Mouse (Mus musculus): ENCODE measurements at regions not wholly inside any gene's neighbourhood (a gene's known extent, or its start where the extent isn't known, plus 50 kb on each side); places are given as distances from the start of the nearest gene placed in this dataset.
A peak's percentile ranks its signal among the peaks of the same experiment; 100 is the strongest.

DNA sequence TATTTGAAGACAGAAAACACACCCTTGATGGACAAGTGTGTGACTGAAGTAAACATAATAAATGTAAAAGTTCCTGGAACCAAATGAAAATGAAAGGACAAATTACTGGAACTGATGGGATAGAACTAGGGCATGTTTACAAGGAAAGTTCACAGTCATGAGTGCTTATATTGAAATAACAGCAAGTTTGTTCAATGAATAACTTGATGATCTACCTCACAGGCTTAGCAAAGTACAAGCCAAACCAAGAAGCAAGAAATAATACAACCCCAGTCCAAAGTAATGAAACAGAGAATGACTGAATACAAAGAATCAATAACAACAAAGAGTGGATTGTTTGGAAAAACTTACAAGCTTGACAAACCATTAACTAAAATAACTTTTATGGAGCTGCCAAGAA, 56.2 kb downstream of the Gm379 start:
- intact Hi-C loops (cut with DNase I): no loop called here
- DNase-seq (ENCODE audit: low spot score in 2 of 2): no peak

DNA sequence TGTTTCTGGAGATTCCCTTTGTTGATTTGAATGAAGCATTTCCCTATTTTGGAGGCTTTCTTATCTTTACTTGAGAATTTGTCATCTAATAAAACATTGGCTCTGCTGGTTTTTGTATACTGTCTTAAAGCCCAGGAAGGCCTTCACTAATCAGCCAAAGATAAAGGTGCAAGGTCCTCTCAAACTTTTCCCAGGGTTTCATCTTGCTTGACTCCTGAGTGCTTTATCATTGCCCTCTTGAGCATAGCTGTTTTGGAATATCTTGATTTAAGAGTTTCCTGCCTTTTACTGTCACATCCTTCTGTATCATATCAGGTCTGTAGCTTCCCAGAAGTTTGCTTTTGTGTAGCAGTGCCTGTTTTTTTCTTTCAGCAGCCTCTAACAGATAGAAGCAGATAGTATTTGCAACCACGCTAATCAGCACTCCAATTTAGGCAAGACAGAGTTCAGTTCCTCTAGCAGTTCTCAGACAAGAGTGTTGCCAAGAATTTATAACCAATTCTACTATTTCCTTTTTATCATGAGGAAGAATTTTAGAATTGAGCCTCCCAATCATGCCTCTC, 64.7 kb downstream of the Gm379 start:
- intact Hi-C loops (cut with DNase I): no loop called here
- no peak for DNase-seq (ENCODE audit: low spot score in 2 of 2)

DNA sequence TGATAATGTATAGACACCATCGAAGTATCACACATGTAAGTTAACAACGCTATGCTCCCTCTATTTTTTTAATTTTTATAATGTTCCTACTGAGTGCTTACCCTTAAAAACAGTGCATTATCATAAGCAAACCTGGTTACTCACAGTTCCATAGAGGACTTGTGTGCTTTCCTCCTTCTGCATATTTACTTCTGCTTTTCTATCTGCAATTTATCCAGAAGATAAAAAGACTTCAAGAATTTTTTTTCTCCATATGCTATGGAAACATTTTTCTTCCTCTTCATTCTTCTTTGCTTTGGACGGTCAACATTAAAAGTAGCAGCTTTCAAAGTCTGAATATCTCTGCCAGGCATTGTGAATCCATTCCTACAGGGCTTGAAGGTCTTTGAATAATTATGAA, 102.7 kb downstream of the Gm379 start:
- intact Hi-C loops (cut with DNase I): no loop called here
- DNase-seq (ENCODE audit: low spot score in 2 of 2): no peak

DNA sequence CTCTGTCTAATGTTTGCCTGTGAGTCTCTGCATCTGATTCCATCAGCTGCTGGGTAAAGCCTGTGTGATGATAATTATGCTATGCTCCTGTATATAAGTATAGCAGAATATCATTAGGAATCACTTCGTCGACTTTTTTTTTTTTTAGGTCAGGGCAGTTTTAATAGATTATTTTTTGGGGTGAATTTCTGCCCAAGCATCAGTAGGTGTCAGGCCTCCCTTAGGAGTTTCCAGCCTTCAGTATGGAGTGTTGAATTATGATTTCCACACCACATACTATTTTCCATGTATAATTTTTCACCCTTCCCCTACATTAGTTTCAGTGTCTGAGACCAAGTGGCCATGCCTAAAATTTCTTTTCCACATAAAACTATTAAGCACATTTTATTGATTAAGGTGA, 121.5 kb downstream of the Gm379 start:
- intact Hi-C loops (cut with DNase I): no loop called here
- DNase-seq (ENCODE audit: low spot score in 2 of 2): no peak

DNA sequence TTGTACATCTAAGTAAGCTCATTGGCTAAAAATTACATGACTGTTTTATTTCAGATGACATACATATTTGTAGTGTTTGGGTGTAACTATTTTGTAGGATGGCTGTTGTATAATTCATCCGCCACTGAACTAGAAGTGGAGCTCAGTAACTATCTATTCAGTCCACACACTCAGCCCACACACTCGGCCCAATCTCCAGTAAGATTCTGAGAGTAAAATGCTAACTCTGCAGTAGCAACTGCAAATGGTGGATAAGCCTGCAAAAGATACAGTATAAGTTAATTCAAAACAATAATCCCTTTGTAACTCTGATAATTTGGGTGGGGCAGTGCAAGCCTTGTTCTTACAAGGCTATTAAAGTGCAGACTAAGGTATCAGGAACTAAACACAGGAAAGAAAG, 123.3 kb downstream of the Gm379 start:
- intact Hi-C loops (cut with DNase I): no loop called here
- DNase-seq (ENCODE audit: low spot score in 2 of 2): peak in 1 of 2 experiments; percentile 1

DNA sequence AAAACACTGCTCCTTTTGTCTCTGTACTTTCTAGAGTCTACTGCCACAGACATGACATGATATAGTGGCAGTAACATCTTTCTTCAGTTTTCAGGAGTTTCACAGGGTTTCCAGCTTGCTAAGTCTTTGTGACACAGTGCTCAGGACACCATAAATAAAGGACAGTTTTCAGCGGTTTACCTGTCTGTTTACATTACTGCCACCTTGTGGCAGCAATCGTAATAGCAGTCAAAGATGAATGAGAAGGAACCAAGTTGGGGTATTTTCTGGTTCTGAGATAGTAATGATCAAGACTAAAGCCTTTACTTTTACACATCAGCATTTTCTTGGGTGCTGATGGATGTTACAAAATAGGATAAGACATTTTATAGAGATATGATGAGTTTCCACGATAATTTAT, 127.7 kb downstream of the Gm379 start:
- DNase-seq (ENCODE audit: low spot score in 2 of 2): peak; percentile 12 to 62
- intact Hi-C loops (cut with DNase I): loop anchor here (5.0 kb wide), 1 partner anchor 720 kb away; the partner anchor contains the start of gene 2610002M06Rik

All from left cerebral cortex, postnatal 14 days (tissue).